Mouse (Mus musculus): Measurements from ENCODE around the gene Fam131b. TPM values are rescaled to one million over a fixed set of nuclear protein-coding genes. Genes with fewer than 3 reads are reported as not detected.
A peak's percentile ranks its signal among the peaks of the same experiment; 100 is the strongest.

Fam131b gene
- total and polyA plus RNA-seq, 2 experiments from 2014 or later: 5.6 to 59.2 TPM

- Histone ChIP-seq H3K36me3 (ENCODE audit: insufficient read depth) (peaks cover 61% of the 10 kb centered on the region), H3K27ac (ENCODE audit: low read depth, low read length) (no peak overlapping the region), H3K4me2 (ENCODE audit: low read depth) (no peak overlapping the region), H3K4me3 (ENCODE audit: low read depth, low read length) (no peak overlapping the region), H3K4me1 (ENCODE audit: insufficient read depth) (no peaks in the 10 kb centered on the region), H3K9me3 (ENCODE audit: low read length) (no peaks in the 10 kb centered on the region), H3K27me3 (ENCODE audit: insufficient read depth, low read length) (no peaks in the 10 kb centered on the region), H3K9ac (no peak overlapping the region)
- DNase-seq: no peak
- ATAC-seq: no peak
- no peak for TF ChIP-seq CTCF (IDR thresholded peaks at IDR 0.05; ENCODE audit: low read depth)
Observed at GRCm38 (mm10) chr6:42270817-42271216, 53.6 kb downstream of the Fam131b start.

DNA sequence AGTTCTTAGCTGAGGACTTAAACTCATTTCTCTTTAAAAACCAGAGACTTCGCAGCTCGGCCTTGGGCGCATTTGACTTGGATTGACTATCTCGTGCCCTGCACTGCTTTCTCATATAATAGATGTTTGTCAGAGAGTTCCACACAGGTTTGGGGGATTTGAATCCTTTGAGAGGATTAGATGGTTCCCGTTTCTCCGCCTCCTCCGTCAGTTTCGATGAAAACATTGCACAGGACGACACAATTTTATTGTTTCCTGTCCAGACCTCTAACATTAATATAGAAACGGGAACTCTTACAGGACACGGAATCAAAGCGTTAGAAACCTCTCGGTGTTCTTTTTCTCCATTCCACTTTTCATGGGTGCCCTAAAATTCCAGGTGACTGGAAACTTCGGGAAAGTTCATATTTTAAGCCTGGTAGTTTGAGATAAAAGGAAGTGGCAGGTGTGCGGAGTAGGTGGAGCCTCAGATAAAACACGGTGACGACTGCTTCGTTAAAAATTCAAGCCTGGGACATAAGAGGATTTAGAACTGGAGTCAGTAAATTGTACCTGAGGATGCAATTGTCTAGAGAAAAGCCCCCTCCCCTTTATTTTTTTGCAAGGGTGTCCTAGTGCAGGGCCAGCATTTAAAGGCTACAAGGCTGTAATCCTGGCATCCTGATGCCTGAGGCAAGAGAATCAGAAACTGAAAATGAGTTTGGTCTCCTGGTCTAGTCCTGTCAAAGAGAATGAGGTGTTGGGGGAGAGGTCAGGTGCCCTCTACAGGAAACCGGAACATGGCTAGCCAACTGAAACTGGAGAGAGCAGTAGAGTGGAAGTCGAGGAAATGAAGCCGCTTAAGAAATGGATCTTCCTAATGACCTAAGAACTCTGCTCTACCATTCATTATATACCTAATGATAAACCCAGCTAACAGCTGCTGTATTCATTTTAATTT is 58.8 kb downstream of the Fam131b start:
- WGBS: under 1% methylated on average over 21 of the region's 21 CpGs

More for the DNA sequence above, 58.8 kb downstream of the Fam131b start:
- Histone ChIP-seq H3K36me3 (ENCODE audit: insufficient read depth) (peaks cover 30% of the 10 kb centered on the region), H3K4me2 (ENCODE audit: low read depth) (peak overlapping the region; percentile 82), H3K4me3 (ENCODE audit: low read depth, low read length) (peak overlapping the region; percentile 93), H3K9ac (peak overlapping the region; percentile 90), H3K27me3 (ENCODE audit: insufficient read depth, low read length) (no peaks in the 10 kb centered on the region), H3K27ac (ENCODE audit: low read depth, low read length) (peak overlapping the region; percentile 90), H3K9me3 (ENCODE audit: low read length) (no peaks in the 10 kb centered on the region), H3K4me1 (ENCODE audit: insufficient read depth) (no peaks in the 10 kb centered on the region)
- TF ChIP-seq CTCF (IDR thresholded peaks at IDR 0.05; ENCODE audit: low read depth): no peak
- ATAC-seq (no peak), DNase-seq (no peak)

Other genes with a start within 250 kb of the Fam131b start
- not detected in 2 replicates for gene Tas2r139, start 183.7 kb downstream of the Fam131b start, total RNA-seq (2014; rRNA removed)
- gene Tas2r139, start 183.7 kb downstream of the Fam131b start, polyA plus RNA-seq (2015; fragmentation: Nextera tagmentation; extraction: Ambion mirVana): not detected in 2 replicates
- gene Tas2r144, start 109.3 kb downstream of the Fam131b start, total RNA-seq (2014; rRNA removed): not detected in 2 replicates
- not detected in 2 replicates for gene Tas2r144, start 109.3 kb downstream of the Fam131b start, polyA plus RNA-seq (2015; fragmentation: Nextera tagmentation; extraction: Ambion mirVana)
- 6.8 and 7.3 TPM in 2 replicates for gene Gstk1, start 78.7 kb downstream of the Fam131b start, total RNA-seq (2014; rRNA removed)
- 9.4 and 9.8 TPM in 2 replicates for gene Gstk1, start 78.7 kb downstream of the Fam131b start, polyA plus RNA-seq (2015; fragmentation: Nextera tagmentation; extraction: Ambion mirVana)
- not detected in 2 replicates for gene Tmem139, start 62.7 kb downstream of the Fam131b start, total RNA-seq (2014; rRNA removed)
- gene Tmem139, start 62.7 kb downstream of the Fam131b start, polyA plus RNA-seq (2015; fragmentation: Nextera tagmentation; extraction: Ambion mirVana): 0.24 TPM in 1 of 2 replicates, not detected in the other
- gene Casp2, start 59.7 kb downstream of the Fam131b start, total RNA-seq (2014; rRNA removed): 35.0 and 54.0 TPM in 2 replicates
- gene Casp2, start 59.7 kb downstream of the Fam131b start, polyA plus RNA-seq (2015; fragmentation: Nextera tagmentation; extraction: Ambion mirVana): 21.3 and 24.7 TPM in 2 replicates
- gene Clcn1, start 38.0 kb downstream of the Fam131b start, total RNA-seq (2014; rRNA removed): 1.8 and 3.3 TPM in 2 replicates
- 0.55 and 0.74 TPM in 2 replicates for gene Clcn1, start 38.0 kb downstream of the Fam131b start, polyA plus RNA-seq (2015; fragmentation: Nextera tagmentation; extraction: Ambion mirVana)
- gene Zyx, start 25.0 kb upstream of the Fam131b start, total RNA-seq (2014; rRNA removed): 30.5 and 35.6 TPM in 2 replicates
- gene Zyx, start 25.0 kb upstream of the Fam131b start, polyA plus RNA-seq (2015; fragmentation: Nextera tagmentation; extraction: Ambion mirVana): 43.5 and 51.6 TPM in 2 replicates
- 0.62 and 0.86 TPM in 2 replicates for gene Epha1, start 48.6 kb upstream of the Fam131b start, total RNA-seq (2014; rRNA removed)
- 0.20 and 0.67 TPM in 2 replicates for gene Epha1, start 48.6 kb upstream of the Fam131b start, polyA plus RNA-seq (2015; fragmentation: Nextera tagmentation; extraction: Ambion mirVana)
- not detected in 2 replicates for gene Tas2r143, start 75.6 kb upstream of the Fam131b start, total RNA-seq (2014; rRNA removed)
- gene Tas2r143, start 75.6 kb upstream of the Fam131b start, polyA plus RNA-seq (2015; fragmentation: Nextera tagmentation; extraction: Ambion mirVana): not detected in 2 replicates
- gene Tas2r135, start 80.8 kb upstream of the Fam131b start, total RNA-seq (2014; rRNA removed): 0.77 TPM in 1 of 2 replicates, not detected in the other
- gene Tas2r135, start 80.8 kb upstream of the Fam131b start, polyA plus RNA-seq (2015; fragmentation: Nextera tagmentation; extraction: Ambion mirVana): not detected in 2 replicates
- not detected in 2 replicates for gene Tas2r126, start 109.9 kb upstream of the Fam131b start, total RNA-seq (2014; rRNA removed)
- gene Tas2r126, start 109.9 kb upstream of the Fam131b start, polyA plus RNA-seq (2015; fragmentation: Nextera tagmentation; extraction: Ambion mirVana): not detected in 2 replicates
- not detected in 2 replicates for gene Olfr458, start 140.6 kb upstream of the Fam131b start, total RNA-seq (2014; rRNA removed)
- not detected in 2 replicates for gene Olfr458, start 140.6 kb upstream of the Fam131b start, polyA plus RNA-seq (2015; fragmentation: Nextera tagmentation; extraction: Ambion mirVana)
- gene Olfr457, start 151.7 kb upstream of the Fam131b start, total RNA-seq (2014; rRNA removed): not detected in 2 replicates
- not detected in 2 replicates for gene Olfr457, start 151.7 kb upstream of the Fam131b start, polyA plus RNA-seq (2015; fragmentation: Nextera tagmentation; extraction: Ambion mirVana)
- gene Olfr456, start 162.6 kb upstream of the Fam131b start, total RNA-seq (2014; rRNA removed): 0.15 TPM in 1 of 2 replicates, not detected in the other
- gene Olfr456, start 162.6 kb upstream of the Fam131b start, polyA plus RNA-seq (2015; fragmentation: Nextera tagmentation; extraction: Ambion mirVana): not detected in 2 replicates
- gene Olfr455, start 222.9 kb upstream of the Fam131b start, total RNA-seq (2014; rRNA removed): not detected in 2 replicates
- gene Olfr455, start 222.9 kb upstream of the Fam131b start, polyA plus RNA-seq (2015; fragmentation: Nextera tagmentation; extraction: Ambion mirVana): not detected in 2 replicates

Measured in forebrain, postnatal 0 days (tissue).